Mouse (Mus musculus): ENCODE measurements at regions not wholly inside any gene's neighbourhood (a gene's known extent, or its start where the extent isn't known, plus 50 kb on each side); places are given as distances from the start of the nearest gene placed in this dataset.

GRCm38 (mm10) chr19:33079959-33080358, 312.1 kb downstream of the Rnls start:
- WGBS, result 51% methylated on average over 2 of the region's 2 CpGs
- Histone ChIP-seq H3K27me3 (ENCODE audit: control insufficient read depth, insufficient read depth, low read length) (no peaks in the 10 kb centered on the region), H3K27ac (ENCODE audit: insufficient read depth, low read length) (no peak overlapping the region), H3K4me1 (ENCODE audit: control insufficient read depth, insufficient read depth, low read length) (no peaks in the 10 kb centered on the region), H3K4me3 (replicated peaks; ENCODE audit: insufficient read depth, low read depth, low read length) (no peak overlapping the region)
- TF ChIP-seq CTCF (IDR thresholded peaks at IDR 0.05; ENCODE audit: borderline replicate concordance, insufficient read depth, low read depth, low read length) (no peak), POLR2A (IDR thresholded peaks at IDR 0.05; ENCODE audit: borderline replicate concordance, insufficient read depth, low read length) (no peak)
- no peak for DNase-seq

GRCm38 (mm10) chr19:33081493-33081892, 310.6 kb downstream of the Rnls start:
- H3K27me3 ChIP-seq (ENCODE audit: control insufficient read depth, insufficient read depth, low read length), result no peaks in the 10 kb centered on the region
- WGBS, result 98% methylated on average over 3 of the region's 3 CpGs

DNA sequence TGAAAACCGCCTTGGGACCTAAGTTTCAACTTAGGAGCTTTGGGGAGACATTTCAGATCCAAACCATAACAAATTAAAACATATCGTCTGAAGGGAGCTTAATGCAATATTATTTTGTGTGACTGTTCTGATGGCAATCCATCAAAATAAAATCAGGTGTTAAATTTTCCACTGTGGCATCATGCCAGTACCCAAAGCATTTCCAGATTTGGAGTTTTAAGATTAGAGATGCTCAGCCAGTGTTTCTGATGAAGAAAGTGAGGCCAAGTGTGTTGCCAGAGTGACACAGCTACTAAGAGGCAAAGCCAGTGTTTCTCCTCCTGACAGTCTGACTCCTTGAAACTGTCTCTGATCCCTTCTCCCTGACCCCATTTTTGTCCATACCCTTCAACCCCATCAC, 308.7 kb downstream of the Rnls start:
- no peak for TF ChIP-seq POLR2A (IDR thresholded peaks at IDR 0.05; ENCODE audit: borderline replicate concordance, insufficient read depth, low read length)
- no peak for TF ChIP-seq CTCF (IDR thresholded peaks at IDR 0.05; ENCODE audit: borderline replicate concordance, insufficient read depth, low read depth, low read length)
- Histone ChIP-seq H3K27me3 (ENCODE audit: control insufficient read depth, insufficient read depth, low read length) (no peaks in the 10 kb centered on the region), H3K4me3 (replicated peaks; ENCODE audit: insufficient read depth, low read depth, low read length) (no peak overlapping the region), H3K4me1 (ENCODE audit: control insufficient read depth, insufficient read depth, low read length) (no peaks in the 10 kb centered on the region), H3K27ac (ENCODE audit: insufficient read depth, low read length) (no peak overlapping the region)
- DNase-seq, result no peak
- 61% methylated on average over 2 of the region's 2 CpGs for WGBS

More at GRCm38 (mm10) chr19:33081493-33081892, 310.6 kb downstream of the Rnls start:
- no peak overlapping the region for H3K4me3 ChIP-seq (replicated peaks; ENCODE audit: insufficient read depth, low read depth, low read length)
- H3K4me1 ChIP-seq (ENCODE audit: control insufficient read depth, insufficient read depth, low read length), result no peaks in the 10 kb centered on the region
- TF ChIP-seq POLR2A (IDR thresholded peaks at IDR 0.05; ENCODE audit: borderline replicate concordance, insufficient read depth, low read length) (no peak), CTCF (IDR thresholded peaks at IDR 0.05; ENCODE audit: borderline replicate concordance, insufficient read depth, low read depth, low read length) (no peak)
- H3K27ac ChIP-seq (ENCODE audit: insufficient read depth, low read length), result no peak overlapping the region
- DNase-seq, result no peak

- Histone ChIP-seq H3K4me1 (ENCODE audit: control insufficient read depth, insufficient read depth, low read length) (no peaks in the 10 kb centered on the region), H3K27me3 (ENCODE audit: control insufficient read depth, insufficient read depth, low read length) (no peaks in the 10 kb centered on the region), H3K4me3 (replicated peaks; ENCODE audit: insufficient read depth, low read depth, low read length) (no peak overlapping the region), H3K27ac (ENCODE audit: insufficient read depth, low read length) (no peak overlapping the region)
- no peak for DNase-seq
- 83% methylated on average over 5 of the region's 5 CpGs for WGBS
- TF ChIP-seq CTCF (IDR thresholded peaks at IDR 0.05; ENCODE audit: borderline replicate concordance, insufficient read depth, low read depth, low read length) (no peak), POLR2A (IDR thresholded peaks at IDR 0.05; ENCODE audit: borderline replicate concordance, insufficient read depth, low read length) (no peak)
Measured at GRCm38 (mm10) chr19:33084683-33085082, 307.4 kb downstream of the Rnls start.
